ENCODE assay signal across 8 mouse cellular contexts in the genomic region with DNA sequence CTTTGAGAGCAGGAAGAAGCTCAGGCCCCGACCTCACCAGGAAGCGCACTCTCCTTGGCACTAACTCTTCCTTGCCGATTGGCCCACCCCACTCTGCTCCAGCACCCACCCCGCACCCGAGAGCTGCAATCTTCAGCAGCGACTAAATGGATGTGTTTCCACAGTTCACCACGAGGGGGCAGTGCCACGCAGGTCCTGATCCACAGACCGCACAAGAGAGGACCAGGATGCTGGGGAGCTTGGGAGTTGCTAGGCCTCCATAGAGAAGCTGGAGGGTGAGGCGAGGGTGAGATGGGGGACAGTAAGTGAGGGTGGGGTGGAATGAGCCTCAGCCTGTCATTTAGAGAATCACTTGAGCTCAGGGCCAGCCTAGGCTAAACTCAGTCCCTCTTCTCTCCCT. TPM values are rescaled to one million over a fixed set of nuclear protein-coding genes. Genes with fewer than 3 reads are reported as not detected.
A peak's percentile ranks its signal among the peaks of the same experiment; 100 is the strongest.
DNase-seq lines count a peak whose midpoint lies in the region; ATAC-seq and TF ChIP-seq lines count a peak whose summit lies in the region.

No protein-coding gene starts in this region.

- H3K27ac ChIP-seq in forebrain, embryonic 10.5 days = peak overlapping the region; percentile 94
- H3K27ac ChIP-seq in heart, embryonic 14.5 days (replicated peaks in 1 of 2; ENCODE audit: control insufficient read depth in 1 of 2, insufficient read depth in 1 of 2, low read depth in 2 of 2, low read length in 2 of 2) = no peak overlapping the region
- no peak overlapping the region for H3K27ac ChIP-seq in liver, embryonic 13.5 days
- H3K27ac ChIP-seq in stomach, embryonic 16.5 days (ENCODE audit: low read length) = no peak overlapping the region

- peak; percentile 98 for TF ChIP-seq CTCF in brain, embryonic 14.5 days (IDR thresholded peaks at IDR 0.05; ENCODE audit: borderline replicate concordance, extremely low read depth, insufficient read depth, insufficient read length)

- ATAC-seq in heart, embryonic 14.5 days (ENCODE audit: insufficient number of reproducible peaks, insufficient read depth, low FRiP score, low read depth) = peak; percentile 35; the same call in 1 of the 2 replicates
- peak; percentile 43; the same call in 1 of the 2 replicates for ATAC-seq in liver, embryonic 13.5 days (ENCODE audit: low read depth)
- ATAC-seq in stomach, embryonic 16.5 days (ENCODE audit: insufficient read depth, low FRiP score) = peak; percentile 45; the same call in 1 of the 2 replicates

- H3K9ac ChIP-seq in heart, embryonic 14.5 days (ENCODE audit: low read length) = no peak overlapping the region
- H3K9ac ChIP-seq in liver, embryonic 13.5 days = no peak overlapping the region
- H3K9ac ChIP-seq in stomach, embryonic 16.5 days (ENCODE audit: low read length) = peak overlapping the region; percentile 32; the same call in 1 of the 2 replicates

- peaks cover 41% of the 10 kb centered on the region for H3K27me3 ChIP-seq in forebrain, embryonic 10.5 days (ENCODE audit: poor library complexity, severe bottlenecking)
- peaks cover 22% of the 10 kb centered on the region for H3K27me3 ChIP-seq in heart, embryonic 14.5 days (ENCODE audit: control insufficient read depth, insufficient read depth, low read length)
- H3K27me3 ChIP-seq in liver, embryonic 13.5 days = peaks cover 23% of the 10 kb centered on the region
- H3K27me3 ChIP-seq in stomach, embryonic 16.5 days (ENCODE audit: control insufficient read depth, insufficient read depth, low read length) = no peaks in the 10 kb centered on the region

- DNase-seq in CD4-positive helper T cell, adult 2 months (ENCODE audit: low read depth, low spot score) = peak; percentile 86
- peak; percentile 90 for DNase-seq in brain, embryonic 14.5 days (ENCODE audit: low read depth)
- DNase-seq in forebrain, embryonic 10.5 days (ENCODE audit: extremely low spot score, low spot score) = peak; percentile 88
- peak; percentile 94 for DNase-seq in kidney, postnatal 10 days
- DNase-seq in liver, embryonic 13.5 days = peak; percentile 68
- DNase-seq in neural tube, embryonic 10.5 days (ENCODE audit: extremely low spot score, low spot score) = peak; percentile 93

- no peaks in the 10 kb centered on the region for H3K9me3 ChIP-seq in forebrain, embryonic 10.5 days
- no peaks in the 10 kb centered on the region for H3K9me3 ChIP-seq in heart, embryonic 14.5 days (ENCODE audit: control insufficient read depth, low read length)
- H3K9me3 ChIP-seq in liver, embryonic 13.5 days (replicated peaks) = peaks cover 8% of the 10 kb centered on the region
- H3K9me3 ChIP-seq in stomach, embryonic 16.5 days (replicated peaks; ENCODE audit: control insufficient read depth, low read length) = no peaks in the 10 kb centered on the region

- 3% methylated on average over 10 of the region's 10 CpGs for WGBS in forebrain, embryonic 10.5 days
- under 1% methylated on average over 10 of the region's 10 CpGs for WGBS in heart, embryonic 14.5 days
- 0% methylated on average over 10 of the region's 10 CpGs for WGBS in liver, embryonic 13.5 days (ENCODE audit: insufficient replicate concordance)
- WGBS in stomach, embryonic 16.5 days = 4% methylated on average over 10 of the region's 10 CpGs

- peak overlapping the region; percentile 27 for H3K4me2 ChIP-seq in heart, embryonic 14.5 days (ENCODE audit: low read length)
- H3K4me2 ChIP-seq in liver, embryonic 13.5 days = peak overlapping the region; percentile 34; the same call in 1 of the 2 replicates
- H3K4me2 ChIP-seq in stomach, embryonic 16.5 days (ENCODE audit: low read depth, low read length) = peak overlapping the region; percentile 41

- no peaks in the 10 kb centered on the region for H3K36me3 ChIP-seq in forebrain, embryonic 10.5 days (replicated peaks)
- no peaks in the 10 kb centered on the region for H3K36me3 ChIP-seq in heart, embryonic 14.5 days (ENCODE audit: control insufficient read depth, insufficient read depth, low read length)
- H3K36me3 ChIP-seq in liver, embryonic 13.5 days = no peaks in the 10 kb centered on the region
- H3K36me3 ChIP-seq in stomach, embryonic 16.5 days (ENCODE audit: control insufficient read depth, insufficient read depth, low read length) = no peaks in the 10 kb centered on the region

- H3K4me3 ChIP-seq in forebrain, embryonic 10.5 days = peak overlapping the region; percentile 27
- H3K4me3 ChIP-seq in heart, embryonic 14.5 days (ENCODE audit: control insufficient read depth in 1 of 2, insufficient read depth in 1 of 2, low read depth in 1 of 2, low read length in 2 of 2) = no peak overlapping the region
- H3K4me3 ChIP-seq in liver, embryonic 13.5 days (replicated peaks) = no peak overlapping the region
- peak overlapping the region; percentile 26 for H3K4me3 ChIP-seq in stomach, embryonic 16.5 days (replicated peaks; ENCODE audit: low read length)

- TF ChIP-seq POLR2A in brain, embryonic 14.5 days (IDR thresholded peaks at IDR 0.05; ENCODE audit: borderline replicate concordance, extremely low read depth, insufficient read depth, insufficient read length, poor library complexity, severe bottlenecking) = no peak

- peaks cover 77% of the 10 kb centered on the region for H3K4me1 ChIP-seq in forebrain, embryonic 10.5 days
- H3K4me1 ChIP-seq in heart, embryonic 14.5 days (ENCODE audit: control insufficient read depth in 2 of 2, insufficient read depth in 2 of 2, low read length in 2 of 2) = peaks cover 2 to 11% of the 10 kb centered on the region in 2 experiments; a peak in 2 of 4 replicates
- H3K4me1 ChIP-seq in liver, embryonic 13.5 days (replicated peaks) = peaks cover 55% of the 10 kb centered on the region
- H3K4me1 ChIP-seq in stomach, embryonic 16.5 days (ENCODE audit: control insufficient read depth, insufficient read depth, low read length) = peaks cover 3% of the 10 kb centered on the region; the same call in 1 of the 2 replicates

RNA-seq across cellular contexts. Expression of gene Cryba4, which starts 11.6 kb away (rescaled TPM):
- polyA plus RNA-seq in brain, embryonic 14.5 days (2012; rRNA removed) = 1.00 and 1.6 TPM in 2 replicates
- polyA plus RNA-seq in forebrain, embryonic 10.5 days (2016; fragmentation: Nextera tagmentation; extraction: Ambion mirVana) = 0.48 TPM in 1 of 2 replicates, not detected in the other
- 1.3 and 2.2 TPM in 2 replicates for polyA plus RNA-seq in heart, embryonic 14.5 days (2014; fragmentation: Nextera tagmentation; extraction: Ambion mirVana)
- 0.33 and 0.60 TPM in 2 replicates for polyA plus RNA-seq in liver, embryonic 13.5 days (2015; fragmentation: Nextera tagmentation; extraction: Ambion mirVana)
- polyA plus RNA-seq in stomach, embryonic 16.5 days (2015; fragmentation: Nextera tagmentation; extraction: Ambion mirVana) = 1.6 and 1.9 TPM in 2 replicates

RNA-seq across cellular contexts. Expression of gene Crybb1, which starts 14.9 kb away (rescaled TPM):
- polyA plus RNA-seq in brain, embryonic 14.5 days (2012; rRNA removed) = 1.1 and 1.6 TPM in 2 replicates
- polyA plus RNA-seq in forebrain, embryonic 10.5 days (2016; fragmentation: Nextera tagmentation; extraction: Ambion mirVana) = 0.30 TPM in 1 of 2 replicates, not detected in the other
- polyA plus RNA-seq in heart, embryonic 14.5 days (2014; fragmentation: Nextera tagmentation; extraction: Ambion mirVana) = 0.86 and 1.0 TPM in 2 replicates
- 0.23 and 0.30 TPM in 2 replicates for polyA plus RNA-seq in liver, embryonic 13.5 days (2015; fragmentation: Nextera tagmentation; extraction: Ambion mirVana)
- polyA plus RNA-seq in stomach, embryonic 16.5 days (2015; fragmentation: Nextera tagmentation; extraction: Ambion mirVana) = 4.0 and 4.1 TPM in 2 replicates

RNA-seq across cellular contexts. Expression of gene Tpst2, which starts 35.7 kb away (rescaled TPM):
- 20.1 and 24.6 TPM in 2 replicates for polyA plus RNA-seq in brain, embryonic 14.5 days (2012; rRNA removed)
- 36.7 and 37.7 TPM in 2 replicates for polyA plus RNA-seq in forebrain, embryonic 10.5 days (2016; fragmentation: Nextera tagmentation; extraction: Ambion mirVana)
- polyA plus RNA-seq in heart, embryonic 14.5 days (2014; fragmentation: Nextera tagmentation; extraction: Ambion mirVana) = 39.0 and 45.9 TPM in 2 replicates
- polyA plus RNA-seq in liver, embryonic 13.5 days (2015; fragmentation: Nextera tagmentation; extraction: Ambion mirVana) = 35.4 and 36.0 TPM in 2 replicates
- polyA plus RNA-seq in stomach, embryonic 16.5 days (2015; fragmentation: Nextera tagmentation; extraction: Ambion mirVana) = 40.0 and 43.0 TPM in 2 replicates

Comparison
In these comparisons a context has a peak if more than half of its experiments do, and no peak if none do; other contexts are left out.
1. H3K4me3 ChIP-seq: peak in forebrain, embryonic 10.5 days (single experiment) and stomach, embryonic 16.5 days (single experiment); none in heart, embryonic 14.5 days (0 of 2) and liver, embryonic 13.5 days (single experiment).
2. Peak in every context shown above with its lines, with median percentiles within 50 percentile points of each other: DNase-seq, ATAC-seq and H3K4me2 ChIP-seq.